Mouse (Mus musculus) limb, embryonic 15.5 days (tissue): Measurements from ENCODE around the gene Plpp4. TPM values are rescaled to one million over a fixed set of nuclear protein-coding genes. Genes with fewer than 3 reads are reported as not detected.

Experiments
- ATAC-seq: fragments of 200-750 bp; cut with Nextera tagmentation; 2 replicates; pipeline ENCODE4 v1.8.0; 2017; ENCODE audit warnings: low read depth, moderate TSS enrichment; ENCODE audit not compliant: insufficient number of reproducible peaks, low FRiP score, low TSS enrichment
- H3K27ac ChIP-seq: fragments of 300-500 bp; sonication (generic); 2 replicates; pipeline ENCODE4 v1.5.1; 2015; ENCODE audit warnings: moderate library complexity, mild to moderate bottlenecking, inconsistent platforms
- H3K27me3 ChIP-seq: fragments of 300-500 bp; sonication (generic); 2 replicates; pipeline ENCODE4 v1.6.1; 2015; ENCODE audit warnings: inconsistent platforms
- H3K36me3 ChIP-seq: fragments of 300-500 bp; sonication (generic); 2 replicates; pipeline ENCODE4 v1.6.1; 2015; ENCODE audit warnings: inconsistent platforms
- H3K4me1 ChIP-seq: fragments of 300-500 bp; sonication (generic); 2 replicates; pipeline ENCODE4 v1.6.1; 2015; ENCODE audit warnings: inconsistent platforms
- H3K4me2 ChIP-seq: fragments of 300-500 bp; sonication (generic); 2 replicates; pipeline ENCODE4 v1.6.1; 2015; ENCODE audit warnings: mild to moderate bottlenecking, inconsistent platforms
- H3K4me3 ChIP-seq: fragments of 300-500 bp; sonication (generic); 2 replicates; pipeline ENCODE4 v1.5.1; 2015; ENCODE audit warnings: mild to moderate bottlenecking, inconsistent platforms
- H3K9ac ChIP-seq: fragments of 300-500 bp; sonication (generic); 2 replicates; pipeline ENCODE4 v1.6.1; 2015; ENCODE audit warnings: inconsistent platforms
- H3K9me3 ChIP-seq: fragments of 300-500 bp; sonication (generic); 2 replicates; pipeline ENCODE4 v1.6.1; 2016; ENCODE audit warnings: inconsistent platforms
- WGBS: fragments of 180-500 bp; shearing (Covaris S2); methylation state at CpG from one replicate; pipeline ENCODE4 v1.1.7; 2015; 5-methylcytosine and 5-hydroxymethylcytosine counted together
- polyA plus RNA-seq: library from polyadenylated mRNA; unstranded; fragments of >200 nt; fragmentation: Nextera tagmentation; extraction: Ambion mirVana; gene quantifications from 2 replicates; pipeline ENCODE4 v1.2.1, GENCODE M21; 2015

The Plpp4 gene
- 0.84 and 0.87 TPM in 2 replicates for polyA plus RNA-seq

- Histone ChIP-seq H3K36me3 (no peaks in the 10 kb centered on the region), H3K9ac (0 out of 2 replicates have a peak within 1 kb of the TSS, but pooled peaks have one; percentile 14), H3K9me3 (no peaks in the 10 kb centered on the region), H3K4me1 (peaks cover 14% of the 10 kb centered on the region), H3K4me2 (peak within 1 kb of the TSS; percentile 83), H3K4me3 (peak within 1 kb of the TSS; percentile 44), H3K27me3 (peaks cover 54% of the 10 kb centered on the region), H3K27ac (no peak within 1 kb of the TSS)
- under 1% methylated on average over 48 of the region's 66 CpGs for WGBS
- ATAC-seq = peak; percentile 69
Observed at GRCm38 (mm10) chr7:129256621-129257373, at the start of gene Plpp4. Gene Plpp4, plus strand, starts transcription at chr7:129257031.

DNA sequence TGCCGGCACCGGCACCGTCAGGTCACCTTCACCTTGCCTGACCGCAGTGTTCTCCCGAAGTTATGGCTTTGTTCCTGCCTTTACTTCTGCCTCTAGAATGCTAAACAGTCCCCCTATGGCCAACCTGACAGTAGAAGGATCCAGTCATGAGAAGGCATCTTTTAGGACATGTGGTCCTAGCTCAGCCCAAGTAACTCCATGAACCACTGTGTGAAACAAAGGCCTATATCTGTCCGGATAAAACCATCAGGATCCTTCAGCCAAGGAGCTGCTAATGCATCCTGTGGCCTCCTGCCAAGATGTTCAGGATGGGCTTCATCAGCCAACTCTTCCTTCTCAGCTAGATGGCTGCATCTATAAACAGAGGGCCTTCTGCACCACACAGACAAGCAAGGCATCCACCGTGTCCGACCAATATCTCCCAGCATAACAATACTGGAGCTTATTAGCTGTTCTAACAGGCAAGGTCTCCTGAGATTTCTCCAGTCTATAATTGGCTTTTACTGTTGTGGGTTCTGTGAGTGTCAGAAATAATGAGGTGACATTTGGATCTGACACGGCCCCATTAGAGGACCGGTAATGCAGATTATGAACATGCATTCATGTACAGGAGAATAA, 40.8 kb upstream of the Plpp4 start:
- Histone ChIP-seq H3K27ac (no peak overlapping the region), H3K4me1 (peaks cover 3% of the 10 kb centered on the region; the same call in 1 of the 2 replicates), H3K9ac (no peak overlapping the region), H3K36me3 (no peaks in the 10 kb centered on the region), H3K9me3 (no peaks in the 10 kb centered on the region), H3K27me3 (no peaks in the 10 kb centered on the region), H3K4me3 (no peak overlapping the region), H3K4me2 (no peak overlapping the region)
- WGBS = 64% methylated on average over 10 of the region's 10 CpGs
- no peak for ATAC-seq

DNA sequence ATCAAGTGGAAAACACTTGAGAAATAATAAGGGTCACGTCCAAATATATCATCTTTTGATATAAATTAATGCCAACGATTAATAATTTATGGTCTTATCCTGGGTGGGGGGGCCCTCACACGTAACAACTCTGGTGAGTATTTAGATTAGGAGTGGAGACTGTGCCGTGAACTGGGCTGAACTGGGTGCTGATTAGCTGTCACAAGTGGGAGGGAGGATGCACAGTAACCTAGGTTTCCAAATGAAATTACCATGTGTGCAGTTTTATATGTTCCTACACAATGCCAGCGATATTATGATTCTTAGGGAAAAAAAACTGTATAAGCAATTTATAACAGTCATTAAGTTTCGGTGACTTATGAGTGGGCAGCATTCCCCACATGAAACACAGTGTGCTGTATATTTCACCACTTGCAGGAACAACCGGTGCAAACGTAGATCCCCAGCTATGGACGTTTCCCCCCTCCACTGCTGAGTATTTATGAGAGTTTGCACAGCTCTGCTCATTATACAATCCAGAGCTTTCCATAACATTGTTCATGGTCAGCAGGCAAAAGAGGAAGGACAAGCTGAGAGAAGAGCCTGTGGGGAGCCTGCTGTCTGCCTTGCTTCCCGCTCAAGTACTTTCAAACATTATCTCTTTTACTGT, 40.2 kb upstream of the Plpp4 start:
- Histone ChIP-seq H3K27ac (no peak overlapping the region), H3K9ac (no peak overlapping the region), H3K4me1 (peaks cover 3% of the 10 kb centered on the region; the same call in 1 of the 2 replicates), H3K4me2 (no peak overlapping the region), H3K9me3 (no peaks in the 10 kb centered on the region), H3K4me3 (no peak overlapping the region), H3K36me3 (no peaks in the 10 kb centered on the region), H3K27me3 (no peaks in the 10 kb centered on the region)
- 41% methylated on average over 10 of the region's 10 CpGs for WGBS
- ATAC-seq = no peak

- Histone ChIP-seq H3K4me1 (no peaks in the 10 kb centered on the region), H3K9me3 (no peaks in the 10 kb centered on the region), H3K9ac (no peak overlapping the region), H3K27me3 (no peaks in the 10 kb centered on the region), H3K36me3 (no peaks in the 10 kb centered on the region), H3K4me2 (no peak overlapping the region), H3K4me3 (no peak overlapping the region), H3K27ac (no peak overlapping the region)
- 64% methylated on average over 9 of the region's 9 CpGs for WGBS
- no peak for ATAC-seq
Observed at GRCm38 (mm10) chr7:129220948-129221347, 35.9 kb upstream of the Plpp4 start.

DNA sequence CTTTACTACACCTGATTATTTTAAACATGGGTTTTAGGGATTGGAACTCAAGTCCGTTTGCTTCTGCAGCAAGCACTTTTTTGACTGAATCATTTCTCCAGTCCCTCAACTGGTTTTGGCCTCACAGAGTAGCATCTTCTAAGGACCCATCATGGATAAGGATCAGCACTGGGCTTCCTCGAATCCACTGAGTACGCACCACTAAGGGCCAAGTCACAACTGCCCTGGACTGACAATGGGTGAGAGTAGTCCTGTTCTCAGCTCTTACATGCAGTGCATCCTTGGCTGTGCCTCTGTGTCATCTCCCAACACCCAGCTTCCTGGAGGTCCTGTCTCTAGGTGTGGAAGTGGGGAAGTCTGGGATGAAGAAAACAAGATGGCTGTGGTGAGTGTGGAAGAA, 35.2 kb upstream of the Plpp4 start:
- Histone ChIP-seq H3K4me3 (no peak overlapping the region), H3K27ac (no peak overlapping the region), H3K4me1 (no peaks in the 10 kb centered on the region), H3K9ac (no peak overlapping the region), H3K4me2 (no peak overlapping the region), H3K27me3 (no peaks in the 10 kb centered on the region), H3K9me3 (no peaks in the 10 kb centered on the region), H3K36me3 (no peaks in the 10 kb centered on the region)
- WGBS = 87% methylated on average over 3 of the region's 3 CpGs
- ATAC-seq = no peak

- Histone ChIP-seq H3K27ac (no peak overlapping the region), H3K27me3 (no peaks in the 10 kb centered on the region), H3K4me3 (no peak overlapping the region), H3K9me3 (no peaks in the 10 kb centered on the region), H3K9ac (no peak overlapping the region), H3K4me2 (no peak overlapping the region), H3K36me3 (no peaks in the 10 kb centered on the region), H3K4me1 (no peaks in the 10 kb centered on the region)
- 57% methylated on average over 2 of the region's 2 CpGs for WGBS
- no peak for ATAC-seq
Observed at GRCm38 (mm10) chr7:129235410-129235809, 21.4 kb upstream of the Plpp4 start.

- Histone ChIP-seq H3K9ac (no peak overlapping the region), H3K4me2 (no peak overlapping the region), H3K36me3 (no peaks in the 10 kb centered on the region), H3K27ac (no peak overlapping the region), H3K4me3 (no peak overlapping the region), H3K9me3 (no peaks in the 10 kb centered on the region), H3K27me3 (no peaks in the 10 kb centered on the region), H3K4me1 (no peaks in the 10 kb centered on the region)
- no peak for ATAC-seq
- 70% methylated on average over 5 of the region's 5 CpGs for WGBS
Observed at GRCm38 (mm10) chr7:129235995-129236394, 20.8 kb upstream of the Plpp4 start.

DNA sequence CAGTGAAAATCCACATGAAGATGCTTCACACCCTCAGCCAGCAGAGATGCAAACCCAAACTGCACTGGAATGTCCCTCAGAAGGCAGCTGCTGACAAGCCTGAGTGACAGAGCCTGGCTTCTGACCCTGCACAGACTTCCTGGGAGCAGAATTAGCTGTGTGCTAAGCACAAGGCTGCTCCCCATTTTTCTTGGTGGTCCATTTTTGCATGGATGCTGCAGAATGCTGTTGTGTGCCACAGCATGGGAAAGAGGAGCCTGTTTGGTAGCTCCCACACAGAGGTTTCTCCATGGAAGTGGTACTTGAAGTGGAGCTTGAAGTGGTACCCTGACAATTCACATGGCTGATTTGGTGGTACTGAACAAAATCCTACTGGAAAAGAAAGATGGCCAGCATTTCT, 5.8 kb upstream of the Plpp4 start:
- no peak overlapping the region for H3K4me2 ChIP-seq
- no peak for ATAC-seq
- H3K9me3 ChIP-seq = no peaks in the 10 kb centered on the region
- no peaks in the 10 kb centered on the region for H3K4me1 ChIP-seq
- H3K27ac ChIP-seq = no peak overlapping the region
- peaks cover 18% of the 10 kb centered on the region for H3K27me3 ChIP-seq
- no peaks in the 10 kb centered on the region for H3K36me3 ChIP-seq
- no peak overlapping the region for H3K4me3 ChIP-seq
- no peak overlapping the region for H3K9ac ChIP-seq

DNA sequence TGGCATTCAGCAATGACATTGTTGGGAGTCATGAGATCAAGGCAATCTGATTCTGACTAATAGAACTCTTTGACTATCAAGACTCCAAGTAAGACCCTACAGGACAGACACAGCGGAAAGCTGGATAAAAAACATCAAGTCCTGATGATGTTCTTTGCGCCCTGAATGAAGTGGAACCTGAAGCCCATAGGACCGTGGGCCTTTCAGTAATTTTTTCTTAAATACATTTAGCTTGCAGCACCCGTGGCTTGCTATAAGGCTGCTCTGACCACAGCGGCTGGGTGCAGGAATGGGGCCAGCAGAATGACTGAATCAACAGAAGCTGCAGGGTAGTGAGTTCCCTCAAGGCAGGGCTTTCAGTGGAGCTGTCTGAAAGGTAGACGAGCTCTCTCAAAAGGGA, 3.4 kb upstream of the Plpp4 start:
- Histone ChIP-seq H3K4me2 (no peak overlapping the region), H3K9me3 (no peaks in the 10 kb centered on the region), H3K27ac (no peak overlapping the region), H3K36me3 (no peaks in the 10 kb centered on the region), H3K4me1 (peaks cover 14% of the 10 kb centered on the region), H3K4me3 (no peak overlapping the region), H3K9ac (no peak overlapping the region), H3K27me3 (peaks cover 42% of the 10 kb centered on the region)
- no peak for ATAC-seq
- WGBS = 83% methylated on average over 6 of the region's 6 CpGs

DNA sequence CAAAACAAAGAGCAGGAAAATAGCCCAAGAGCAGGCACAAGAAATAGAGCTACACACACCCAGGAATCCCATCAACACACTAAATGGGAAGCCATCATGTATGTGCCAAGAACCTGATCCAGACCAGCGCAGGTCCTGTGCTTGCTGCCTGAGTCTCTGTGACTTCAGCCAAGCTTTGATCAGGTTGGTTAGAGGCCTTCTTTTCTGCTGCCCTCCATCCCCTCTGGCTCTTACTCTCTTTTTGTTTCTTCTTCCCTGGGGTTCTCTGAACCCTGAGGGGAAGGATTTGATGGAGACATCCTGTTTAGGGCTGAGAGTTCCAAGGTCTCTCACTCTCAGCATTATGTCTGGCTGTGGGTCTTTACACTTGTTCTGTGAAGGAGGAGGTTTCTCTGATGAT, 2.7 kb upstream of the Plpp4 start:
- no peaks in the 10 kb centered on the region for H3K36me3 ChIP-seq
- 77% methylated on average over 1 of the region's 1 CpGs for WGBS
- H3K9me3 ChIP-seq = no peaks in the 10 kb centered on the region
- H3K9ac ChIP-seq = no peak overlapping the region
- H3K27ac ChIP-seq = no peak overlapping the region
- no peak overlapping the region for H3K4me2 ChIP-seq
- peaks cover 14% of the 10 kb centered on the region for H3K4me1 ChIP-seq
- no peak overlapping the region for H3K4me3 ChIP-seq
- H3K27me3 ChIP-seq = peaks cover 46% of the 10 kb centered on the region
- no peak for ATAC-seq

- no peak overlapping the region for H3K4me3 ChIP-seq
- H3K36me3 ChIP-seq = no peaks in the 10 kb centered on the region
- no peak overlapping the region for H3K9ac ChIP-seq
- no peak for ATAC-seq
- H3K27ac ChIP-seq = no peak overlapping the region
- no peak overlapping the region for H3K4me2 ChIP-seq
- peaks cover 54% of the 10 kb centered on the region for H3K27me3 ChIP-seq
- H3K4me1 ChIP-seq = peaks cover 14% of the 10 kb centered on the region
- WGBS = 90% methylated on average over 6 of the region's 6 CpGs
- no peaks in the 10 kb centered on the region for H3K9me3 ChIP-seq
Observed at GRCm38 (mm10) chr7:129255406-129255805, 1.4 kb upstream of the Plpp4 start.

DNA sequence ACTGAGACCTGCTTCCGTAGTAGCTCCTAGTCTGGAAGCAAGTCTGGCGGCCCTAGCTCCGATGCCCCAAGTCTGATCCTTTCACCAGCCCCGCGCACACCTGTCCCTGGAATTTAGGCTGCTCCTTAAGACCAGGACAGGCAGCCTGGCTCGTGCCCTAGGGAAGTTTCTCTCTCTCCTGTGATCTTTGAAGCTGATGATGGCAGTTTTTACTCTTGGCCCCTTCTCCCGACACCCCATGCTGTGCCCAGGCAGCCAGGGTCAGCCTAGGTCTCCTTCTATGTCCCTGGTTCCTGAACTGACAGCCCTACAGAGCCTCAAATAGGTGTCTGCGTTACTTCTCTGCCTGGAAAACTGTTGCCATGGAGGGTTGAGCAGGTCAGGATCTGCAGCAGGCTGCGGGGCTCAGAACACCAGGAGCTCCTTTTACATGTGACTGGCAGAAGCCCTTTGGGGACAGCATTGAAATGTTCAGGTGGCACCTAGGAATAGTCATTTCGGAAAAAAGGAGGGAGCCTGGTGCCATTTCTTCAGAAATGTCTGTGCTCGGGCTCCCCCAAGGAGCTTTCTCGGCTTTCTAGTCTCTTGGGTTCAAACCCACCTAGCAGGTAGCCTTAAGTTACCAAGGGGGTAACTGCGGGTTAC, 665 bp downstream of the Plpp4 start:
- 13% methylated on average over 13 of the region's 13 CpGs for WGBS
- H3K27ac ChIP-seq = no peak overlapping the region

More for the DNA sequence above, 665 bp downstream of the Plpp4 start:
- Histone ChIP-seq H3K9me3 (no peaks in the 10 kb centered on the region), H3K4me2 (peak overlapping the region; percentile 83), H3K4me1 (peaks cover 14% of the 10 kb centered on the region), H3K36me3 (no peaks in the 10 kb centered on the region), H3K4me3 (peak overlapping the region; percentile 44; the same call in 1 of the 2 replicates), H3K9ac (0 out of 2 replicates have a peak overlapping the region, but pooled peaks have one; percentile 14), H3K27me3 (peaks cover 54% of the 10 kb centered on the region)
- ATAC-seq = no peak
